Mouse (Mus musculus): ENCODE data around the gene Dcaf17. TPM values are rescaled to one million over a fixed set of nuclear protein-coding genes. Genes with fewer than 3 reads are reported as not detected.

The Dcaf17 gene
- polyA plus RNA-seq, 1 experiment from 2014 or later, result 41.5 TPM

GRCm38 (mm10) chr2:71127779-71128534 lies 72.8 kb downstream of the Dcaf17 start:
- H3K27me3 ChIP-seq (replicated peaks; ENCODE audit: control insufficient read depth, insufficient read depth, low read length), result no peaks in the 10 kb centered on the region
- peak overlapping the region; percentile 70 for H3K27ac ChIP-seq (ENCODE audit: low read length)
- H3K9me3 ChIP-seq (ENCODE audit: control insufficient read depth, low read length), result no peaks in the 10 kb centered on the region
- peaks cover 4% of the 10 kb centered on the region; the same call in 1 of the 2 replicates for H3K4me1 ChIP-seq (ENCODE audit: control insufficient read depth, insufficient read depth, low read length)
- no peak overlapping the region for H3K4me3 ChIP-seq (ENCODE audit: low read length)
- H3K4me2 ChIP-seq (ENCODE audit: low read depth, low read length), result no peak overlapping the region
- H3K36me3 ChIP-seq (ENCODE audit: control insufficient read depth, insufficient read depth, low read length), result no peaks in the 10 kb centered on the region
- peak; percentile 71 for ATAC-seq
- 60% methylated on average over 10 of the region's 10 CpGs for WGBS
- H3K9ac ChIP-seq (ENCODE audit: low read depth, low read length), result no peak overlapping the region

GRCm38 (mm10) chr2:71130366-71130765 lies 75.2 kb downstream of the Dcaf17 start:
- ATAC-seq, result no peak

GRCm38 (mm10) chr2:71131866-71132496 lies 76.9 kb downstream of the Dcaf17 start:
- WGBS, result 76% methylated on average over 3 of the region's 3 CpGs
- Histone ChIP-seq H3K9me3 (ENCODE audit: control insufficient read depth, low read length) (no peaks in the 10 kb centered on the region), H3K27me3 (replicated peaks; ENCODE audit: control insufficient read depth, insufficient read depth, low read length) (no peaks in the 10 kb centered on the region), H3K4me1 (ENCODE audit: control insufficient read depth, insufficient read depth, low read length) (no peaks in the 10 kb centered on the region), H3K9ac (ENCODE audit: low read depth, low read length) (no peak overlapping the region), H3K27ac (ENCODE audit: low read length) (no peak overlapping the region), H3K36me3 (ENCODE audit: control insufficient read depth, insufficient read depth, low read length) (no peaks in the 10 kb centered on the region), H3K4me3 (ENCODE audit: low read length) (no peak overlapping the region), H3K4me2 (ENCODE audit: low read depth, low read length) (no peak overlapping the region)
- no peak for ATAC-seq

More at GRCm38 (mm10) chr2:71130366-71130765, 75.2 kb downstream of the Dcaf17 start:
- H3K27me3 ChIP-seq (replicated peaks; ENCODE audit: control insufficient read depth, insufficient read depth, low read length), result no peaks in the 10 kb centered on the region
- H3K4me1 ChIP-seq (ENCODE audit: control insufficient read depth, insufficient read depth, low read length), result peaks cover 3% of the 10 kb centered on the region; the same call in 1 of the 2 replicates
- H3K9me3 ChIP-seq (ENCODE audit: control insufficient read depth, low read length), result no peaks in the 10 kb centered on the region
- 84% methylated on average over 2 of the region's 2 CpGs for WGBS
- H3K27ac ChIP-seq (ENCODE audit: low read length), result no peak overlapping the region
- H3K4me3 ChIP-seq (ENCODE audit: low read length), result no peak overlapping the region
- H3K9ac ChIP-seq (ENCODE audit: low read depth, low read length), result no peak overlapping the region
- no peak overlapping the region for H3K4me2 ChIP-seq (ENCODE audit: low read depth, low read length)
- no peaks in the 10 kb centered on the region for H3K36me3 ChIP-seq (ENCODE audit: control insufficient read depth, insufficient read depth, low read length)

- Histone ChIP-seq H3K9me3 (ENCODE audit: control insufficient read depth, low read length) (no peaks in the 10 kb centered on the region), H3K27ac (ENCODE audit: low read length) (no peak overlapping the region), H3K4me3 (ENCODE audit: low read length) (no peak overlapping the region), H3K4me1 (ENCODE audit: control insufficient read depth, insufficient read depth, low read length) (no peaks in the 10 kb centered on the region), H3K27me3 (replicated peaks; ENCODE audit: control insufficient read depth, insufficient read depth, low read length) (no peaks in the 10 kb centered on the region), H3K9ac (ENCODE audit: low read depth, low read length) (no peak overlapping the region), H3K4me2 (ENCODE audit: low read depth, low read length) (no peak overlapping the region), H3K36me3 (ENCODE audit: control insufficient read depth, insufficient read depth, low read length) (no peaks in the 10 kb centered on the region)
- ATAC-seq, result no peak
- 88% methylated on average over 9 of the region's 9 CpGs for WGBS
These were observed 78.9 kb downstream of the Dcaf17 start for GRCm38 (mm10) chr2:71134041-71134505.

- H3K4me2 ChIP-seq (ENCODE audit: low read depth, low read length), result no peak overlapping the region
- H3K9ac ChIP-seq (ENCODE audit: low read depth, low read length), result no peak overlapping the region
- H3K9me3 ChIP-seq (ENCODE audit: control insufficient read depth, low read length), result no peaks in the 10 kb centered on the region
- no peaks in the 10 kb centered on the region for H3K27me3 ChIP-seq (replicated peaks; ENCODE audit: control insufficient read depth, insufficient read depth, low read length)
- no peaks in the 10 kb centered on the region for H3K36me3 ChIP-seq (ENCODE audit: control insufficient read depth, insufficient read depth, low read length)
- WGBS, result 72% methylated on average over 5 of the region's 5 CpGs
- 0 out of 2 replicates have a peak, but pooled peaks have one; percentile 5 for ATAC-seq
- H3K27ac ChIP-seq (ENCODE audit: low read length), result no peak overlapping the region
- H3K4me1 ChIP-seq (ENCODE audit: control insufficient read depth, insufficient read depth, low read length), result no peaks in the 10 kb centered on the region
- H3K4me3 ChIP-seq (ENCODE audit: low read length), result no peak overlapping the region
These were observed 79.7 kb downstream of the Dcaf17 start for GRCm38 (mm10) chr2:71134836-71135235.

GRCm38 (mm10) chr2:71140622-71141021 lies 85.5 kb downstream of the Dcaf17 start:
- Histone ChIP-seq H3K9ac (ENCODE audit: low read depth, low read length) (no peak overlapping the region), H3K4me3 (ENCODE audit: low read length) (no peak overlapping the region), H3K36me3 (ENCODE audit: control insufficient read depth, insufficient read depth, low read length) (peaks cover 3% of the 10 kb centered on the region; the same call in 1 of the 2 replicates), H3K4me2 (ENCODE audit: low read depth, low read length) (no peak overlapping the region), H3K4me1 (ENCODE audit: control insufficient read depth, insufficient read depth, low read length) (0 out of 2 replicates have a peak, but pooled peaks cover 1% of the 10 kb centered on the region), H3K9me3 (ENCODE audit: control insufficient read depth, low read length) (no peaks in the 10 kb centered on the region), H3K27ac (ENCODE audit: low read length) (no peak overlapping the region), H3K27me3 (replicated peaks; ENCODE audit: control insufficient read depth, insufficient read depth, low read length) (no peaks in the 10 kb centered on the region)
- ATAC-seq, result no peak
- 71% methylated on average over 4 of the region's 4 CpGs for WGBS

GRCm38 (mm10) chr2:71142410-71142809 lies 87.3 kb downstream of the Dcaf17 start:
- ATAC-seq, result no peak

GRCm38 (mm10) chr2:71145853-71146252 lies 90.7 kb downstream of the Dcaf17 start:
- Histone ChIP-seq H3K27ac (ENCODE audit: low read length) (peak overlapping the region; percentile 68), H3K9me3 (ENCODE audit: control insufficient read depth, low read length) (no peaks in the 10 kb centered on the region), H3K27me3 (replicated peaks; ENCODE audit: control insufficient read depth, insufficient read depth, low read length) (no peaks in the 10 kb centered on the region), H3K4me2 (ENCODE audit: low read depth, low read length) (no peak overlapping the region), H3K36me3 (ENCODE audit: control insufficient read depth, insufficient read depth, low read length) (no peaks in the 10 kb centered on the region), H3K4me3 (ENCODE audit: low read length) (no peak overlapping the region), H3K4me1 (ENCODE audit: control insufficient read depth, insufficient read depth, low read length) (0 out of 2 replicates have a peak, but pooled peaks cover 3% of the 10 kb centered on the region), H3K9ac (ENCODE audit: low read depth, low read length) (no peak overlapping the region)
- 62% methylated on average over 4 of the region's 4 CpGs for WGBS
- ATAC-seq, result peak; percentile 73; the same call in 1 of the 2 replicates

More at GRCm38 (mm10) chr2:71142410-71142809, 87.3 kb downstream of the Dcaf17 start:
- H3K27ac ChIP-seq (ENCODE audit: low read length), result no peak overlapping the region
- no peak overlapping the region for H3K4me2 ChIP-seq (ENCODE audit: low read depth, low read length)
- H3K27me3 ChIP-seq (replicated peaks; ENCODE audit: control insufficient read depth, insufficient read depth, low read length), result no peaks in the 10 kb centered on the region
- 0 out of 2 replicates have a peak, but pooled peaks cover 3% of the 10 kb centered on the region for H3K4me1 ChIP-seq (ENCODE audit: control insufficient read depth, insufficient read depth, low read length)
- peaks cover 3% of the 10 kb centered on the region; the same call in 1 of the 2 replicates for H3K36me3 ChIP-seq (ENCODE audit: control insufficient read depth, insufficient read depth, low read length)
- H3K9me3 ChIP-seq (ENCODE audit: control insufficient read depth, low read length), result no peaks in the 10 kb centered on the region
- WGBS, result 53% methylated on average over 7 of the region's 7 CpGs
- no peak overlapping the region for H3K9ac ChIP-seq (ENCODE audit: low read depth, low read length)
- no peak overlapping the region for H3K4me3 ChIP-seq (ENCODE audit: low read length)

GRCm38 (mm10) chr2:71146266-71146665 lies 91.1 kb downstream of the Dcaf17 start:
- no peak overlapping the region for H3K9ac ChIP-seq (ENCODE audit: low read depth, low read length)
- no peaks in the 10 kb centered on the region for H3K27me3 ChIP-seq (replicated peaks; ENCODE audit: control insufficient read depth, insufficient read depth, low read length)
- no peaks in the 10 kb centered on the region for H3K9me3 ChIP-seq (ENCODE audit: control insufficient read depth, low read length)
- peak; percentile 98 for ATAC-seq
- no peak overlapping the region for H3K4me3 ChIP-seq (ENCODE audit: low read length)
- H3K36me3 ChIP-seq (ENCODE audit: control insufficient read depth, insufficient read depth, low read length), result no peaks in the 10 kb centered on the region
- no peak overlapping the region for H3K4me2 ChIP-seq (ENCODE audit: low read depth, low read length)
- 33% methylated on average over 3 of the region's 3 CpGs for WGBS
- 0 out of 2 replicates have a peak, but pooled peaks cover 3% of the 10 kb centered on the region for H3K4me1 ChIP-seq (ENCODE audit: control insufficient read depth, insufficient read depth, low read length)
- H3K27ac ChIP-seq (ENCODE audit: low read length), result no peak overlapping the region

All from intestine, embryonic 16.5 days (tissue).